Mouse (Mus musculus): ENCODE data around the gene Klhdc8a.

DNA sequence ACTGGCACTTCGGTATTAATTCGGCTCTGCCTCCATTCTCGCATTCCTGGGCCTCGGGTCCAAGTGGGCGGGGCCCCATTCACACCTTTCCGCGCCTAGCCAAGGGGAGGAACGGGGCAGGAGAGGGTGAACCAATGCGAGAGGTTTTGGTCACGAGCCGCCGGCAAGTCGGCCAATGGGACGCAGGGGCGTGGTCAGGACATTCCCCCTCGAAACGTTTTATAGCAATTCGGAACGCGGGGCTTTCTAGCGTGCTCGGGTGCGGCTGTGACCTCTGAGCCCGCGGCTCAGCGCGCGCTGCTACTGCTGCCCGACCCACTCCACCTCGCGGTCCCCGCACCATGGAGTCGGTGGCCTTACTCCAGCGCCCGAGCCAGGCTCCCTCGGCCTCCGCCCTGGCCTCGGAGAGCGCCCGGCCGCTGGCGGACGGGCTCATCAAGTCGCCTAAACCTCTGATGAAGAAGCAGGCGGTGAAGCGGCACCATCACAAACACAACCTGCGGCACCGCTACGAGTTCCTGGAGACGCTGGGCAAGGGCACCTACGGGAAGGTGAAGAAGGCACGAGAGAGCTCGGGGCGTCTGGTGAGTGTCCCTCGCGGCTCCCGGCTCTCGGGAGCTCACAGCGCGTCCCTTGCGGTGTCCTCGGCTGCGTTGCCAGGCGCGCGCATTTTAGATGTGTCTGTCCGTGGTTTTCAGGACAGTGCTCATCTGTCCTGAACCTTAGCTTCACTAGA, 17.6 kb downstream of the Klhdc8a start, which contains the start of gene Nuak2:
- no peak for TF ChIP-seq CTCF (IDR thresholded peaks at IDR 0.05; ENCODE audit: low read depth)
- TF ChIP-seq EP300 (IDR thresholded peaks at IDR 0.05; ENCODE audit: low read depth): no peak

All from liver, postnatal 0 days (tissue).